Mouse (Mus musculus) left cerebral cortex, adult 2 months (tissue): ENCODE data around the gene Ube2g1. TPM values are rescaled to one million over a fixed set of nuclear protein-coding genes. Genes with fewer than 3 reads are reported as not detected.

ENCODE experiments used
- DNase-seq, 2 experiments: peaks; one replicate each; pipeline ENCODE4 v3.0.0; 2021 to 2022; ENCODE audit warnings: low spot score in 2 of 2, mixed read lengths in 1 of 2; ENCODE audit errors: extremely low spot score in 1 of 2
- H3K27ac ChIP-seq: fragments of 200-600 bp; 2 replicates; pipeline ENCODE4 v1.8.1; 2022
- H3K4me3 ChIP-seq: fragments of 200-600 bp; 2 replicates; pipeline ENCODE4 v1.8.1; 2022
- CTCF ChIP-seq: fragments of 200-600 bp; IDR thresholded peaks from 2 replicates; pipeline ENCODE4 v1.8.1; 2022; ENCODE audit warnings: antibody characterized with exemption, mild to moderate bottlenecking, moderate library complexity
- intact Hi-C: fragments of 180-260 bp; cut with DNase I; formaldehyde crosslinking; loops from one replicate; pipeline ENCODE4 v1.15.1; 2025
- long read RNA-seq, 2 experiments: library from polyadenylated mRNA; stranded (forward); transcript quantifications; one replicate each; pipeline ENCODE4 v2.0.0; 2021; ENCODE audit warnings: borderline mapping rate in 2 of 2
- total RNA-seq, 2 experiments: library from RNA; stranded (reverse); gene quantifications; 2 replicates each; pipeline ENCODE4 v1.2.3; 2021

Gene Ube2g1
- total RNA-seq: 10 to 100 TPM; 51.2 to 52.2 TPM
- long read RNA-seq, experiment 1, transcript Ube2g1-203 (7 exons, 3,931 nt): minor isoform, 12 of 54 reads
- long read RNA-seq, experiment 1, transcript Ube2g1-201 (6 exons, 3,815 nt): major isoform, 31 of 54 reads
- long read RNA-seq, experiment 1, partial matches to known transcripts: 1 of 54 reads
- long read RNA-seq, experiment 1, other reads (novel, unspliced or antisense): 10 of 54 reads
- long read RNA-seq, experiment 2, transcript Ube2g1-201 (6 exons, 3,815 nt): major isoform, 43 of 66 reads
- long read RNA-seq, experiment 2, transcript Ube2g1-203 (7 exons, 3,931 nt): minor isoform, 11 of 66 reads
- long read RNA-seq, experiment 2, partial matches to known transcripts: 1 of 66 reads
- long read RNA-seq, experiment 2, other reads (novel, unspliced or antisense): 11 of 66 reads

GRCm38 (mm10) chr11:72606694-72607407 lies at the start of gene Ube2g1:
Gene Ube2g1 (plus strand): TSS chr11:72607283.
- DNase-seq: peak; percentile 97 to 99
- Histone ChIP-seq H3K4me3 (peak within 1 kb of the TSS; percentile 79), H3K27ac (peak within 1 kb of the TSS; percentile 98)
- no peak; the same call in 1 of the 2 replicates for TF ChIP-seq CTCF
- intact Hi-C loops: loop anchor here (2.0 to 5.0 kb wide), 3 partner anchors 84 to 190 kb away; partner anchors contain the start of genes Ankfy1, Cyb5d2 and Zzef1

- Histone ChIP-seq H3K27ac (no peak overlapping the region), H3K4me3 (no peak overlapping the region)
- TF ChIP-seq CTCF: no peak
- intact Hi-C loops: no loop called here
- no peak for DNase-seq
Observed at GRCm38 (mm10) chr11:72558155-72558554, 48.9 kb upstream of the Ube2g1 start.

DNA sequence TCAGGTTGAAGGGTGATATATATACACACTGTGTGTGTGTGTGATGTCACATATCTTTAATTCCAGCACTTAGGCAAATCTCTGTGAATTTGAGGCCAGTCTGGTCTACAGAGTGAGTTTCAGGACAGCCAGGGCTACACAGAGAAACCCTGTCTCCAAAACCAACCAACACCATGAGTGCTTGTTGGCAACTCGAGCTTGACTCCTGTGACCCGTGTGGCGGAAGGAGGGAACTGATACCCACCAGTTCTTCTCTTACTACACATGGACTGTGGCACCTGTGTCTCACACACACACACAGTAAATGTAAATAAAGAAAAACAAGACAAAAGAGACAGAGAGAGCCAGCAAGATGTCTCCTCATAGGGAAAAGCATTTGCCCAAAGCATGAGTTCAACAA lies 46.4 kb upstream of the Ube2g1 start:
- intact Hi-C loops: loop anchor here (5.0 kb wide), 2 partner anchors 88 to 118 kb away; partner anchors contain the start of gene Mybbp1a
- Histone ChIP-seq H3K4me3 (no peak overlapping the region), H3K27ac (no peak overlapping the region)
- DNase-seq: no peak
- TF ChIP-seq CTCF: no peak

- no peak for DNase-seq
- intact Hi-C loops: loop anchor here (1.0 to 5.0 kb wide), 3 partner anchors 92 to 135 kb away; partner anchors contain the start of gene Mybbp1a
- H3K4me3 ChIP-seq: no peak overlapping the region
- no peak overlapping the region for H3K27ac ChIP-seq
- peak; percentile 91 for TF ChIP-seq CTCF
Observed at GRCm38 (mm10) chr11:72564232-72564807, 42.8 kb upstream of the Ube2g1 start.

- TF ChIP-seq CTCF: no peak
- peak overlapping the region; percentile 21; the same call in 1 of the 2 replicates for H3K27ac ChIP-seq
- no peak for DNase-seq
- intact Hi-C loops: loop anchor here (1.0 to 2.0 kb wide), 3 partner anchors 44 to 452 kb away; partner anchors contain the start of gene Camkk1
- no peak overlapping the region for H3K4me3 ChIP-seq
Observed at GRCm38 (mm10) chr11:72566304-72566703, 40.8 kb upstream of the Ube2g1 start.

DNA sequence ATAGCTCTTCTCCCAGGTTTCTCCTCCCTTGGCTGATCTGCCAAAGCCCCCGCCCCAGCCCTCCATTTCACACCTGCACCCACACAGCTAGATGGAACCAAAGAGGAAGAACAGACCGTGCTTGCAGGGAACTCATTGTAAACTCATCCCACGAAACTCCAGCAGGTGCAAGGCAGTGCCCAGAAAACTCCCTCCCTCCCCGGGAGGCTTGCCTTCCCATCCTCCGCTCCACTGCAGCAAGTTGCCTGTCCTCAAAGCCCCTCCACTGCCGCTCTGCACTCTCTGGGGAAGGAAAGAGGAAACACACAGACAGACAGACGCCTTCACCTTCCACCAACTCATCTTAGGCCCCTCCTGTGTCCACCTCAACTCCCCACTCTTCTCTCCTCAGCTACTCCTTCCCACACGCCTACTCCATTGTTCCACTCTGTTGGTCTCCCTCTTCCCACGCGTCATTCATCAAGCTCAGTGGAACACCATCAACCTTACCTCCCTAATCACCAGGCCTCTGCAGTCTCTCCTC lies 40.2 kb upstream of the Ube2g1 start:
- DNase-seq: peak; percentile 58 to 76
- no peak for TF ChIP-seq CTCF
- intact Hi-C loops: loop anchor here (1.0 to 2.0 kb wide), 3 partner anchors 44 to 452 kb away; partner anchors contain the start of gene Camkk1
- no peak overlapping the region for H3K4me3 ChIP-seq
- H3K27ac ChIP-seq: peak overlapping the region; percentile 21

DNA sequence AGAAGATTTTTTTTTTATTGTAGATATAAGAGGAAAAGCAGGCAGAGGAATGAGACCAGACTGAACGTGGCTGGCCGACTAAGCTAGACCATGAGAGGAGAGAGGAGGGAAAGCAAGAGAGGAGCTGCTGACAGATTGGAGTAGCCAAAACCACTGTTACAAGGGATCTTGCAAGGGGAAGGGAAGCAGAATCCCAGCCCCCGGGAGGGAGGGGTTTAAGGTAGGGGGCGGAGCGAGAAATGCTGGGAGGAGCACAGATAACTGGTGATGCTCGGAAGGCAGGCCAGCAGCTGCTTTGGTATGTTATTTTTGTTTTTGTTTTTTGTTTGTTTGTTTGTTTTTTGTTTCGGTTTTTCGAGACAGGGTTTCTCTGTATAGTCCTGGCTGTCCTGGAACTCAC lies 38.0 kb upstream of the Ube2g1 start:
- H3K27ac ChIP-seq: no peak overlapping the region
- H3K4me3 ChIP-seq: no peak overlapping the region
- no peak for TF ChIP-seq CTCF
- intact Hi-C loops: no loop called here
- DNase-seq: no peak

- intact Hi-C loops: loop anchor here (1.0 to 10.0 kb wide), 5 partner anchors 154 to 475 kb away; partner anchors contain the start of gene Ncbp3
- Histone ChIP-seq H3K4me3 (no peak overlapping the region), H3K27ac (no peak overlapping the region)
- no peak for TF ChIP-seq CTCF
- no peak for DNase-seq
Observed at GRCm38 (mm10) chr11:72569671-72570318, 37.3 kb upstream of the Ube2g1 start.

DNA sequence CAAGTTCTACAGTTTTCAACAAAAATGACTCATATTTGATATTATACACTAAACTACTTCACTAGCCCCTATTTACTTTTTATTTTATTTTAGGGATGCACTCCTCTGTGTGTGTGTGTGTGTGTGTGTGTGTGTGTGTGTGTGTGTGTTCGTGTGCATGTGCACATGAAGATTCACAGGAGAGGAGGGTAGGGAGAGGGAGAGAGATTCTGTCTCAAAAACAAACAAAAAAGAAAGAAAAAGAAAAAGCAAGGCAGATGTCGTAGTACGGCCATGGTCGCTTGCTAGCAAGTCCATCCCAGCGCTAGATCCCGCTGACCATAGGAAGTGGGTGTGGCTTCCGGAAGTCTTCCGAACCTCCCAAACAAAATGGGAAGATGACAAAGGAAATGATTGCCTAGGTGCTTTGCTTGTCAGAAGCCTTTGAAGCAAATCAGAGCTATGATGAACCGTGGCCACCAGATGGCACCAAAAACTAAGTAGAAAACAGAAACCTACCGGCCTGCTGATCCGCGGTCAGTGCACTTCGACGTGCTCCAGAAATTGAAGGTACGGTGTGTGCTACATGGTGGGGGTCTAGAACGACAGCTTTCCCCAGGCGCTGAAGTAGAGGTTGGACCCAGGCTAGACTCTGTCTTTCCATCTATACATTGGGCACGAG lies 36.6 kb upstream of the Ube2g1 start:
- peak; percentile 78 to 84 for DNase-seq
- 0 out of 2 replicates have a peak overlapping the region, but pooled peaks have one; percentile 28 for H3K4me3 ChIP-seq
- intact Hi-C loops: loop anchor here (1.0 to 10.0 kb wide), 5 partner anchors 153 to 474 kb away; partner anchors contain the start of gene Ncbp3

GRCm38 (mm10) chr11:72573819-72574218 lies 33.3 kb upstream of the Ube2g1 start:
- peak; percentile 59 for TF ChIP-seq CTCF
- intact Hi-C loops: loop anchor here (5.0 to 10.0 kb wide), 3 partner anchors 163 to 471 kb away; partner anchors contain the start of gene Ncbp3
- DNase-seq: no peak
- Histone ChIP-seq H3K4me3 (no peak overlapping the region), H3K27ac (no peak overlapping the region)

More for the DNA sequence above, 36.6 kb upstream of the Ube2g1 start:
- TF ChIP-seq CTCF: peak; percentile 90
- no peak overlapping the region for H3K27ac ChIP-seq
